Comparison of ENCODE assay signal across 31 mouse cellular contexts in the genomic region with DNA sequence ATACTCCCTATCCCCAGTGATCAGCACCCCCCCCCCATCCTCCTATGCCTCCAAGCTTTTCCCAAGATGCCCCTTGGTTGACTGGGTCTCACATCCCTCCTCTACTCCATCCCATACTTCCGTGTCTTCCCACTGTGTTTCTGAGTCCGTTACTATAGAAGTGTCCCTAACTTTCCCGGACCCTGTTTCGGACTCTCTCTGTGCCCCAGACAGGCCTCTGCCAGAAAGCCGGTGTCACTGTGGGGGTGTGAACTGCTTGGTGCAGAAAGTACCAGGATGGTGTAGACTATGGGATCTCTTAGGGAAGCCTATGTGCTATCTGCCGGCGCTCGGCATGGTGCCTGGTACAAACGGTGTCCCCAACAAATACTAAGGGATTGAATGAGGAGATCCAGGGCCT. TPM values are rescaled to one million over a fixed set of nuclear protein-coding genes. Genes with fewer than 3 reads are reported as not detected.
"Had no signal": no experiment of that assay in that cellular context is flagged by ENCODE, and none has a peak within 500 bp of the region (broad histone marks: within the 10 kb centered on the region; RNA-seq: fewer than 3 reads in every experiment).

No protein-coding gene starts in this region.

- H3K4me2 ChIP-seq: limb, embryonic 12.5 days; limb, embryonic 13.5 days; limb, embryonic 15.5 days; liver, embryonic 11.5 days; liver, embryonic 12.5 days; liver, embryonic 13.5 days; liver, embryonic 15.5 days; lung, embryonic 14.5 days; lung, embryonic 15.5 days; midbrain, embryonic 12.5 days; midbrain, embryonic 13.5 days; midbrain, embryonic 15.5 days had no signal

- H3K4me3 ChIP-seq: left cerebral cortex, adult 2 months; limb, embryonic 10.5 days; limb, embryonic 12.5 days; limb, embryonic 13.5 days; limb, embryonic 15.5 days; liver, embryonic 12.5 days; liver, embryonic 13.5 days; liver, embryonic 15.5 days; lung, embryonic 15.5 days; megakaryocyte, embryonic 14.5 days; midbrain, embryonic 12.5 days; midbrain, embryonic 13.5 days; midbrain, embryonic 15.5 days; myocyte had no signal

- H3K36me3 ChIP-seq: limb, embryonic 10.5 days; limb, embryonic 12.5 days; limb, embryonic 13.5 days; limb, embryonic 15.5 days; liver, embryonic 12.5 days; liver, embryonic 13.5 days; liver, embryonic 15.5 days; lung, embryonic 15.5 days; midbrain, embryonic 12.5 days; midbrain, embryonic 13.5 days; midbrain, embryonic 15.5 days had no signal

- H3K9me3 ChIP-seq: limb, embryonic 10.5 days; limb, embryonic 12.5 days; limb, embryonic 13.5 days; limb, embryonic 15.5 days; liver, embryonic 12.5 days; liver, embryonic 13.5 days; liver, embryonic 15.5 days; lung, embryonic 15.5 days; megakaryocyte, embryonic 14.5 days; midbrain, embryonic 12.5 days; midbrain, embryonic 13.5 days; midbrain, embryonic 15.5 days had no signal

- H3K27ac ChIP-seq: left cerebral cortex, adult 2 months; limb, embryonic 10.5 days; limb, embryonic 12.5 days; limb, embryonic 13.5 days; limb, embryonic 15.5 days; liver, embryonic 12.5 days; liver, embryonic 13.5 days; liver, embryonic 14.5 days; liver, embryonic 15.5 days; lung, embryonic 15.5 days; macrophage; midbrain, embryonic 12.5 days; midbrain, embryonic 13.5 days; midbrain, embryonic 15.5 days had no signal

- ATAC-seq: liver, embryonic 12.5 days; liver, postnatal 0 days; lung, postnatal 0 days; midbrain, embryonic 13.5 days; midbrain, embryonic 15.5 days; midbrain, embryonic 16.5 days had no signal

- H3K9ac ChIP-seq: limb, embryonic 12.5 days; limb, embryonic 13.5 days; limb, embryonic 15.5 days; liver, embryonic 12.5 days; liver, embryonic 13.5 days; liver, embryonic 14.5 days; liver, embryonic 15.5 days; liver, postnatal 0 days; lung, embryonic 14.5 days; lung, embryonic 15.5 days; midbrain, embryonic 12.5 days; midbrain, embryonic 13.5 days; midbrain, embryonic 15.5 days had no signal

- DNase-seq: left cerebral cortex, postnatal 4 days; liver; liver, embryonic 13.5 days; liver, postnatal 0 days; lung, adult 18-20 months; lung, adult 2 months; lung, embryonic 14.5 days; lung, postnatal 10 days; lung, postnatal 14 days; lung, postnatal 36 days; lung, postnatal 4 days; midbrain, embryonic 14.5 days had no signal

- H3K27me3 ChIP-seq: lung, embryonic 15.5 days; midbrain, embryonic 15.5 days had no signal

RNA-seq across cellular contexts. Expression of a gene that starts 36.4 kb away (rescaled TPM):
- total RNA-seq: monocyte, adult 5-6 weeks had no signal
